ENCODE assay signal across 7 mouse cellular contexts in the genomic region with DNA sequence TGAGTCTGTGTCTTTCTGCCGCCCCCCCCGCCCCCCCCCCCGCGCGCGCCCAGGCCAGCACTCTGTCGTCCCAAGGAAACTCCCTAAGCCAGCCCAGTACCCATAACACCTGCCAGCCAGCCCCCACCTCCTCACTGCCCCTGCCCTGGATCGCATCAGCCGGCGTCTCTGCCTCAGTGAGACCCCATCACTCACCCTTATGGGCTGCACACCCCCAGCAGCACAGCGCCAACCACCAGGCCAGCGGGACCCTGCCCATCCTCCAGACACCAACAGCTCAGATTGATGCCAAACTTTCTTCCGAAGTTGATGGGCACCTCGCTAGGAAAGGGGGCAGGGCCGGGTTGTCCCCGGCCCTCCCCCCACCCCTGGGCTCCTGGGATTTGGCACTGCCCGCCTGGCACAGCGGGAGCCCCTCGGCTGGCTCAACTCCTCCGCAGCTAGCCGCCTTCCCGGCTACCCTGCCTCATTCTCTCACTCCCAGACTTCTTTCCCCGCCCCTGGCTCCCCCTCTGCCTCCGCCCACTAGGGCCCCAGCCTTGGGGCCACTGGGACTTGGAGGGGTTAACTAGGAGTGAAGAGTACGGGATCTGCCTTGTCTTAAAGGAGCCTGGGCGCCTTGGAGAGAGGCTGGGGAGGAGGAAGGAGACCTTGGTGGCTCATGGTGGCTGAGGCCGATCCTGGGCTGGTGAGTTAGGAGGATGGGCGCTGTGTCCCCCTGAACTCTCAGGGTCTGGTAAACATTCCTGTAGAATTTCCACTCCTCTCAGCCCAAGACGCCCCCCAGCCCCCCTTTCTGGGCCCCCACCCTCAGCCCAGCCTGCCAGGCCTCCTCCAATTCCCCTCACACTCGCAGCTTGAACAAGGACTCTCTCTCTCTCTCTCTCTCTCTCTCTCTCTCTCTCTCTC. TPM values are rescaled to one million over a fixed set of nuclear protein-coding genes. Genes with fewer than 3 reads are reported as not detected.
A peak's percentile ranks its signal among the peaks of the same experiment; 100 is the strongest.
DNase-seq lines count a peak whose midpoint lies in the region; ATAC-seq lines count a peak whose summit lies in the region.

TSS of gene Axl (minus strand) at position 486 of the 909 bp plus-strand sequence.

- under 1% methylated on average over 25 of the region's 30 CpGs for WGBS in hindbrain, embryonic 14.5 days

- H3K36me3 ChIP-seq in hindbrain, embryonic 14.5 days (replicated peaks; ENCODE audit: control insufficient read depth, insufficient read depth) = no peaks in the 10 kb centered on the region

- DNase-seq in adrenal gland, postnatal 10 days = peak; percentile 73
- peak; percentile 67 for DNase-seq in embryo, embryonic 10 days (ENCODE audit: low spot score)
- peak; percentile 76 for DNase-seq in gastrocnemius, adult 8-10 months (ENCODE audit: low spot score in 2 of 2)
- peak; percentile 52 for DNase-seq in hindbrain, embryonic 14.5 days (ENCODE audit: low spot score)
- peak; percentile 47 to 60 for DNase-seq in layer of hippocampus, postnatal 36 days
- peak; percentile 61 for DNase-seq in lung, postnatal 25 days (ENCODE audit: low spot score)
- peak; percentile 15 to 22 for DNase-seq in right cerebral cortex, adult 2 months (ENCODE audit: low spot score in 2 of 2)

- H3K9ac ChIP-seq in hindbrain, embryonic 14.5 days = peak within 1 kb of the TSS; percentile 50

- no peaks in the 10 kb centered on the region for H3K9me3 ChIP-seq in hindbrain, embryonic 14.5 days (ENCODE audit: control insufficient read depth, low read length)

- H3K4me2 ChIP-seq in hindbrain, embryonic 14.5 days (replicated peaks) = peak within 1 kb of the TSS; percentile 60

- H3K4me3 ChIP-seq in hindbrain, embryonic 14.5 days (replicated peaks; ENCODE audit: low read length) = peak within 1 kb of the TSS; percentile 35

- peak; percentile 81 for ATAC-seq in hindbrain, embryonic 14.5 days (ENCODE audit: low FRiP score)

- peak within 1 kb of the TSS; percentile 41; the same call in 1 of the 2 replicates for H3K27ac ChIP-seq in hindbrain, embryonic 14.5 days

- H3K27me3 ChIP-seq in hindbrain, embryonic 14.5 days (ENCODE audit: control insufficient read depth, insufficient read depth, low read length) = no peaks in the 10 kb centered on the region

- H3K4me1 ChIP-seq in hindbrain, embryonic 14.5 days (replicated peaks; ENCODE audit: control insufficient read depth, insufficient read depth, low read length) = peaks cover 11% of the 10 kb centered on the region; the same call in 1 of the 2 replicates

RNA-seq across cellular contexts. Expression of gene Axl, which starts in this region (rescaled TPM):
- total RNA-seq in adrenal gland, postnatal 10 days (2021) = 10 to 100 TPM; 62.1 to 66.3 TPM
- 10 to 100 TPM; 22.0 to 45.0 (median 28.1) TPM for total RNA-seq in gastrocnemius, adult 8-10 months (2022)
- polyA plus RNA-seq in hindbrain, embryonic 14.5 days (2014; fragmentation: Nextera tagmentation; extraction: Ambion mirVana) = 16.8 and 20.6 TPM in 2 replicates
- total RNA-seq in layer of hippocampus, postnatal 36 days (2021) = 10 to 100 TPM; 39.8 to 42.1 TPM

Comparison
In these comparisons a context has a peak if more than half of its experiments do, and no peak if none do; other contexts are left out.
1. Peak in every context shown above with its lines: DNase-seq, ATAC-seq, H3K4me3 ChIP-seq and H3K27ac ChIP-seq.
2. DNase-seq: peak in every context shown above with its lines; median percentile 76 in gastrocnemius, adult 8-10 months; 73 in adrenal gland, postnatal 10 days; 67 in embryo, embryonic 10 days; 61 in lung, postnatal 25 days; 54 in layer of hippocampus, postnatal 36 days; 52 in hindbrain, embryonic 14.5 days; 18 in right cerebral cortex, adult 2 months.